Mouse (Mus musculus): ENCODE data around the gene Usp44.

DNA sequence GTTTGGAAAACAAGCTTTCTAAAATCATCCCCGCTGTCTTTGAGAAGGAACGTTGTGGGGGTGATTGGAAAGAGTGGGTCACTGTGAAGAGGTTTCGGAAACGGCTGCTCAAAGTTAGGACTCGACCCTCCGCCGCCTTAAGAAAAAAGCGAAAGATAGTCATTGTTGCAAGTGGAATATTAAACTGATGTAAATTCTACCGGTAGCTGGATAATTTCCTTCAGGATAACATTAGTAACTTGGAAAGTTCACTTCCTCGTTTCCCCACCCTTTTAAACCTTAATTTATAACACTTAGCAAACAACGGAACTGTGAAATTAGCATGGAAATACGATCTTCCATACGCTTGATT, 3.0 kb downstream of the Usp44 start:
- TF ChIP-seq CTCF (IDR thresholded peaks at IDR 0.05; ENCODE audit: borderline replicate concordance, control insufficient read depth, extremely low read depth, insufficient read depth, low read length, poor library complexity) (no peak), POLR2A (IDR thresholded peaks at IDR 0.05; ENCODE audit: control insufficient read depth, extremely low read depth, insufficient read depth, low read length, poor library complexity) (no peak)

Data from thymus, adult 2 months (tissue).